Mouse (Mus musculus) ES-E14 (cell line): ENCODE measurements around the gene Map4k4. TPM values are rescaled to one million over a fixed set of nuclear protein-coding genes. Genes with fewer than 3 reads are reported as not detected.

Experiments used
- DNase-seq: peaks from one replicate; pipeline ENCODE4 v3.0.0-alpha.2; 2013; ENCODE audit warnings: low read depth, low spot score
- H3K27ac ChIP-seq: 2 replicates; pipeline ENCODE4 v1.5.1; 2012; ENCODE audit warnings: low read depth, mild to moderate bottlenecking, low read length, moderate library complexity, mixed read lengths; ENCODE audit not compliant: poor library complexity, insufficient read depth, severe bottlenecking
- H3K36me3 ChIP-seq: 2 replicates; pipeline ENCODE4 v1.6.1; 2012; ENCODE audit warnings: mild to moderate bottlenecking, low read length, moderate library complexity, mixed read lengths; ENCODE audit not compliant: control insufficient read depth, poor library complexity, insufficient read depth, severe bottlenecking
- H3K4me1 ChIP-seq, 2 experiments: fragments of 150-350 bp in 1 of 2; sonication (generic) in 1 of 2; 2 replicates each; pipeline ENCODE4 v1.6.1; 2012; ENCODE audit warnings: low read length in 2 of 2, mild to moderate bottlenecking in 1 of 2, mixed read lengths in 1 of 2; ENCODE audit not compliant: control insufficient read depth in 2 of 2, insufficient read depth in 2 of 2, poor library complexity in 1 of 2
- H3K4me3 ChIP-seq, 2 experiments: fragments of 150-350 bp in 1 of 2; sonication (generic) in 1 of 2; 2 replicates each; pipeline ENCODE4 v1.5.1; 2012; ENCODE audit warnings: low read length in 2 of 2, low read depth in 1 of 2, mild to moderate bottlenecking in 1 of 2, mixed read lengths in 1 of 2; ENCODE audit not compliant: insufficient read depth in 1 of 2, poor library complexity in 1 of 2, severe bottlenecking in 1 of 2
- H3K9ac ChIP-seq: 2 replicates; pipeline ENCODE4 v1.6.1; 2012; ENCODE audit warnings: low read depth, mild to moderate bottlenecking, low read length, mixed read lengths; ENCODE audit not compliant: poor library complexity, insufficient read depth, severe bottlenecking
- H3K9me3 ChIP-seq: fragments of 150-350 bp; sonication (generic); 2 replicates; pipeline ENCODE4 v1.6.1; 2012; ENCODE audit warnings: low read depth, mild to moderate bottlenecking, low read length; ENCODE audit not compliant: control insufficient read depth, insufficient read depth
- CHD2 ChIP-seq: IDR thresholded peaks from 2 replicates; pipeline ENCODE4 v1.6.1; 2014; ENCODE audit warnings: mild to moderate bottlenecking, low read depth, low read length, inconsistent platforms
- HCFC1 ChIP-seq: IDR thresholded peaks from 2 replicates; pipeline ENCODE4 v1.6.1; 2012; ENCODE audit warnings: low read length, inconsistent platforms, borderline replicate concordance; ENCODE audit not compliant: insufficient read depth
- MAFK ChIP-seq: IDR thresholded peaks from 2 replicates; pipeline ENCODE4 v1.6.1; 2014; ENCODE audit warnings: mild to moderate bottlenecking, low read depth, low read length, inconsistent platforms; ENCODE audit not compliant: insufficient read depth
- ZC3H11A ChIP-seq: IDR thresholded peaks from 2 replicates; pipeline ENCODE4 v1.6.1; 2012; ENCODE audit warnings: low read depth, mild to moderate bottlenecking, inconsistent platforms, low read length, borderline replicate concordance
- ZNF384 ChIP-seq: IDR thresholded peaks from 2 replicates; pipeline ENCODE4 v1.6.1; 2012; ENCODE audit warnings: low read depth, low read length, inconsistent platforms
- in situ Hi-C, 2 experiments: fragments of 600-800 bp; cut with MboI; formaldehyde crosslinking; loops; one replicate each; pipeline ENCODE4 v1.15.1; 2025; ENCODE audit warnings: low sequenced_read_pairs in 2 of 2, inconsistent platforms in 1 of 2; ENCODE audit not compliant: unreplicated experiment in 2 of 2
- total RNA-seq: library from RNA; depleted of rRNA; stranded (reverse); fragments of 300-350 nt; gene quantifications from 2 replicates; pipeline ENCODE4 v1.2.3, GENCODE M21; 2012; rRNA removed

The Map4k4 gene
- total RNA-seq, 1 experiment, result 142 TPM

- Histone ChIP-seq H3K9ac (no peak overlapping the region), H3K9me3 (no peaks in the 10 kb centered on the region), H3K36me3 (no peaks in the 10 kb centered on the region), H3K27ac (no peak overlapping the region), H3K4me1 (no peaks in the 10 kb centered on the region), H3K4me3 (no peak overlapping the region)
- no peak for DNase-seq
- in situ Hi-C loops, result no loop called here
- no peak for TF ChIP-seq MAFK
- no peak for TF ChIP-seq ZNF384
- TF ChIP-seq CHD2, result no peak
- TF ChIP-seq ZC3H11A, result no peak
- no peak for TF ChIP-seq HCFC1
Observed at GRCm38 (mm10) chr1:40072558-40072957, 171.8 kb downstream of the Map4k4 start.

GRCm38 (mm10) chr1:40073779-40074178 is 173.1 kb downstream of the Map4k4 start, which contains the start of gene Il1r2:
Gene Il1r2 (plus strand): TSS chr1:40074079.
- Histone ChIP-seq H3K9ac (no peak within 1 kb of the TSS), H3K9me3 (no peaks in the 10 kb centered on the region), H3K4me1 (no peaks in the 10 kb centered on the region), H3K4me3 (no peak within 1 kb of the TSS), H3K36me3 (no peaks in the 10 kb centered on the region), H3K27ac (no peak within 1 kb of the TSS)
- in situ Hi-C loops, result no loop called here
- no peak for DNase-seq
- no peak for TF ChIP-seq ZNF384
- TF ChIP-seq HCFC1, result no peak

Other genes starting within 250 kb of the Map4k4 start
- gene Creg2, start 249.4 kb upstream of the Map4k4 start, total RNA-seq, result 0.22 and 0.48 TPM in 2 replicates
- not detected in 2 replicates for gene Rfx8, start 179.9 kb upstream of the Map4k4 start, total RNA-seq
- gene Gm3646, start 95.6 kb upstream of the Map4k4 start, total RNA-seq, result not detected in 2 replicates
- gene Il1r2, start 173.2 kb downstream of the Map4k4 start, total RNA-seq, result 2.6 and 2.9 TPM in 2 replicates